Mouse (Mus musculus): ENCODE results near the gene L3mbtl3. TPM values are rescaled to one million over a fixed set of nuclear protein-coding genes. Genes with fewer than 3 reads are reported as not detected.

L3mbtl3 gene
- total and polyA plus RNA-seq, 3 experiments, result 11.8 to 19.5 (median 18.0) TPM

DNA sequence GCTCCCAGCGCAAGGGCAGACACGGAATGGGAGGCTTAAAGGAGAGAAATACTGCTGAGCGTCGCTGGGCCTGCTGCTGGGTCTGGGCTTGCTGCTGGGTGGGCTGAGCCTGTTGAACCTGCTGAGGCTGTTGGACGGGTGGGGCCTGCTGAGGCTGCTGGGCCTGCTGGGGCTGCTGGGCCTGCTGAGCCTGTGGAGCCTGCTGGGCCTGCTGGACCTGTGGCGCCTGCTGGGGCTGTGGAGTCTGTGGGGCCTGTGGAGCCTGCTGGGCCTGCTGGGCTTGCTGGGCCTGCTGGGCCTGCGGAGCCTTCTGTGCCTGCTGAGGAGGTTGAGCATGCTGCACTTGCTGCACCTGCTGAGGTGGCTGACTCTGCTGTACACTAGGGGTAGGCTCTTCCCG lies 95.8 kb downstream of the L3mbtl3 start:
- dilution Hi-C loops (cut with MboI; ENCODE audit: extremely low pct_ligation_motif_present, extremely low pct_unique_long_range_greater_than_20kb, low sequenced_read_pairs), result no loop called here
- Histone ChIP-seq H3K9me3 (replicated peaks; ENCODE audit: low read length) (no peaks in the 10 kb centered on the region), H3K9ac (ENCODE audit: insufficient read depth, low read depth) (no peak overlapping the region), H3K27me3 (replicated peaks) (no peaks in the 10 kb centered on the region), H3K4me1 (ENCODE audit: control insufficient read depth in 1 of 2, insufficient read depth in 2 of 2) (peaks cover 0 to 2% of the 10 kb centered on the region in 2 experiments; a peak in 1 of 4 replicates), H3K4me3 (replicated peaks in 1 of 3; ENCODE audit: low read depth in 2 of 3, low read length in 2 of 3, poor library complexity in 1 of 3) (no peak overlapping the region), H3K79me2 (replicated peaks; ENCODE audit: control insufficient read depth, extremely low read depth, insufficient read depth, poor library complexity, severe bottlenecking) (no peaks in the 10 kb centered on the region), H3K27ac (ENCODE audit: insufficient read depth, low read depth) (no peak overlapping the region), H3K36me3 (replicated peaks in 1 of 2; ENCODE audit: control insufficient read depth in 1 of 2, insufficient read depth in 1 of 2, low read length in 1 of 2) (peaks cover 40 to 87% of the 10 kb centered on the region in 2 experiments), H3K4me2 (ENCODE audit: insufficient read depth, low read depth, poor library complexity, severe bottlenecking) (no peak overlapping the region)
- no peak for TF ChIP-seq ZKSCAN1 (IDR thresholded peaks at IDR 0.05; ENCODE audit: borderline replicate concordance, low read depth, low read length)
- TF ChIP-seq IRF4 (IDR thresholded peaks at IDR 0.05; ENCODE audit: low read depth, low read length), result no peak
- TF ChIP-seq RAD21 (IDR thresholded peaks at IDR 0.05; ENCODE audit: low read depth, low read length), result no peak
- no peak for TF ChIP-seq UBTF (IDR thresholded peaks at IDR 0.05; ENCODE audit: low read depth, low read length)
- no peak for TF ChIP-seq NELFE (IDR thresholded peaks at IDR 0.05; ENCODE audit: low read depth, low read length)
- TF ChIP-seq CHD2 (IDR thresholded peaks at IDR 0.05; ENCODE audit: low read length), result no peak
- TF ChIP-seq SIN3A (IDR thresholded peaks at IDR 0.05; ENCODE audit: low read length), result no peak
- no peak for TF ChIP-seq MXI1 (IDR thresholded peaks at IDR 0.05; ENCODE audit: low read depth, low read length)
- no peak for TF ChIP-seq PAX5 (IDR thresholded peaks at IDR 0.05; ENCODE audit: low read length)
- TF ChIP-seq SMC3 (IDR thresholded peaks at IDR 0.05; ENCODE audit: low read depth, low read length), result no peak
- in situ Hi-C loops (cut with MboI; ENCODE audit: low pct_ligation_motif_present, low pct_unique_long_range_greater_than_20kb, low sequenced_read_pairs), result no loop called here
- DNase-seq (ENCODE audit: extremely low read depth), result no peak

DNA sequence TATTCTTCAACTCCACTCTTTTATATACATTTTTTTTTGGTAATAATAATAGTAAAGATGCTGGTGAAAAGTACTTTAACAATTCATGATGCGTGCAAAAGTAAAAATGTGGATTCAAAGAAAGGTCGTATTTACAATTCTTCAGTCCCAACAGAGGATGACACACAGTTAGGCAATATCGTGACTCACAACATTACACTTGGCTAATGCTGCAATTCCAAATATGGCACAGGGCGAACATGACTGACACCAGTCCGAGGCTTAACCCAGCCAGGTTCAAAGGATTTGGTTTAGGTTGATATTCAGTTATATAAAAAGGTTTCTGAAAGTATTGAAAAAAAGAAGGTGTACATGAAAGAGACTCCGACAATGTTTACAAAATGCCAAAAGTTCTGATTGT lies 100.4 kb downstream of the L3mbtl3 start:
- Histone ChIP-seq H3K4me1 (ENCODE audit: control insufficient read depth in 1 of 2, insufficient read depth in 2 of 2) (peaks cover 0 to 2% of the 10 kb centered on the region in 2 experiments; a peak in 1 of 4 replicates), H3K9me3 (replicated peaks; ENCODE audit: low read length) (no peaks in the 10 kb centered on the region), H3K27me3 (replicated peaks) (no peaks in the 10 kb centered on the region), H3K27ac (ENCODE audit: insufficient read depth, low read depth) (no peak overlapping the region), H3K4me2 (ENCODE audit: insufficient read depth, low read depth, poor library complexity, severe bottlenecking) (no peak overlapping the region), H3K4me3 (replicated peaks in 1 of 3; ENCODE audit: low read depth in 2 of 3, low read length in 2 of 3, poor library complexity in 1 of 3) (no peak overlapping the region), H3K9ac (ENCODE audit: insufficient read depth, low read depth) (no peak overlapping the region), H3K79me2 (replicated peaks; ENCODE audit: control insufficient read depth, extremely low read depth, insufficient read depth, poor library complexity, severe bottlenecking) (no peaks in the 10 kb centered on the region), H3K36me3 (replicated peaks in 1 of 2; ENCODE audit: control insufficient read depth in 1 of 2, insufficient read depth in 1 of 2, low read length in 1 of 2) (peaks cover 32 to 68% of the 10 kb centered on the region in 2 experiments)
- dilution Hi-C loops (cut with MboI; ENCODE audit: extremely low pct_ligation_motif_present, extremely low pct_unique_long_range_greater_than_20kb, low sequenced_read_pairs), result no loop called here
- in situ Hi-C loops (cut with MboI; ENCODE audit: low pct_ligation_motif_present, low pct_unique_long_range_greater_than_20kb, low sequenced_read_pairs), result no loop called here
- TF ChIP-seq ZC3H11A (IDR thresholded peaks at IDR 0.05; ENCODE audit: low read depth, low read length) (no peak), TCF12 (IDR thresholded peaks at IDR 0.05; ENCODE audit: low read depth, low read length) (no peak), ZNF384 (IDR thresholded peaks at IDR 0.05; ENCODE audit: low read depth, low read length) (no peak), ZKSCAN1 (IDR thresholded peaks at IDR 0.05; ENCODE audit: borderline replicate concordance, low read depth, low read length) (no peak), UBTF (IDR thresholded peaks at IDR 0.05; ENCODE audit: low read depth, low read length) (no peak), GABPA (IDR thresholded peaks at IDR 0.05; ENCODE audit: insufficient replicate concordance, low read depth, low read length) (no peak), RCOR1 (conservative IDR thresholded peaks at IDR 0.05; ENCODE audit: low read depth, low read length) (no peak), SIN3A (IDR thresholded peaks at IDR 0.05; ENCODE audit: low read length) (no peak), JUND (conservative IDR thresholded peaks at IDR 0.05; ENCODE audit: low read depth, low read length) (no peak), MEF2A (IDR thresholded peaks at IDR 0.05; ENCODE audit: borderline replicate concordance, low read depth, low read length) (no peak), NRF1 (IDR thresholded peaks at IDR 0.05; ENCODE audit: low read depth, low read length) (no peak), IRF4 (IDR thresholded peaks at IDR 0.05; ENCODE audit: low read depth, low read length) (no peak), MXI1 (IDR thresholded peaks at IDR 0.05; ENCODE audit: low read depth, low read length) (no peak), HCFC1 (IDR thresholded peaks at IDR 0.05; ENCODE audit: low read depth, low read length) (no peak), ZMIZ1 (IDR thresholded peaks at IDR 0.05; ENCODE audit: low read depth, low read length) (no peak), PAX5 (IDR thresholded peaks at IDR 0.05; ENCODE audit: low read length) (no peak)
- DNase-seq (ENCODE audit: extremely low read depth), result no peak
